Mouse (Mus musculus): Measurements from ENCODE around the gene Gja5.

Gene Gja5

GRCm38 (mm10) chr3:96904393-96904792 is at the start of gene Gja5:
Gene Gja5, plus strand, starts transcription at chr3:96904693.
- no peak for DNase-seq (ENCODE audit: low spot score)

DNA sequence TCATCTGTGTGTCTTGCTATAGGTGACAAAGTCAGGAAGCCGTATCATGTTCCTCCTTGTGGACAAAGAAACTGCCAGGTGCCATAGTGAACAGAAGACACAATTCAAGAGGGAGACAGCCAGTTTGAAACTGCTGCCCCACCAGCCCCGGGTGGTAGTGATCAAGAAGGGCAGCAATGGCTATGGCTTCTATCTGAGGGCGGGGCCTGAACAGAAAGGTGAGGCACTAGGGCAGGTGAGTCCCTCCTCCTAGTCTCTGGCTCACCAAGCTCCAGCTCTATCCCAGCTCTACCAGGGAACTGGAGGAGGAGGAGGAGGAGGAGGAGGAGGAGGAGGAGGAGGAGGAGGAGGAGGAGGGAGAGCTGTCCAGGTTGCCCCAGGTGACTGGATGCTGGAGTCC is 48.7 kb upstream of the Gja5 start:
- no peak for DNase-seq (ENCODE audit: low spot score)

DNA sequence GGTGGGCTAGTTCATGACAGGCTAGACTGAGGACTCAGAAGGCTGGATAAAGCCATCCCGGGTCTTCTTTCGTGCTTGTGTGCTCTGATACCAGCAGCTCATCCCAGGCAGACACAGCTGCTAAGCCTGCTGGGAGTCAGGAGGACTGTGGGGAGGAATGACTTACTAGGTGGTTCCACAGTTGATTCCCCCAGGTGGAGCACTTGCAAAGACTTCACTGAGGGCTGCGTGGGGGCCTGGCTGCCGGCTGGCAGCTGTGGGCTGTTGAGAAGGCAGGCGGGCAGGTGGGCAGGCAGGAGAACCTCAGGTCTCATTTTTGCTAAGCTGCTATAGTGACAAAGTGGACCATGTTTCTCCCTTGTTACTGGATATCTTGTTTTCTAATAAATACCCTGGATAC is 44.0 kb upstream of the Gja5 start:
- no peak for DNase-seq (ENCODE audit: low spot score)

DNA sequence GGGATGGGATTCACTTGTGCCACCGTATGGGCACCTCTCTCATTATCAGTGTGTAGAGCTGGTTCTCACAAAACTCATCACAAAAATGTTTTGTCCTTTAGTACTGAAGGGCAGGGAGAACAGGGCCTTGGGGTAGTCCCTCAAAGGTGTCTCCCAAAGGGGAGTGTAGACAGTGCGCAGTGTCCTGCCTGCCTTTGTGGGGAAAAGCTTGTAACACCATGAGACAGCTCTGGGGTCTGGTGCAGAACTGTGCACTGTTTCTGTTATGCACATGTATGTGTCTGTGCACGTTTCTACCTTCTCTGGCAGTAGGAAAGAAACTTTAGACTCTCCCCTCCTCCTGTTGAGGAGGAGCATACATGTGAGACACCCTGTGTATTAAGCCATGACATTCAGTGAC is 36.6 kb upstream of the Gja5 start:
- DNase-seq (ENCODE audit: low spot score) = no peak

DNA sequence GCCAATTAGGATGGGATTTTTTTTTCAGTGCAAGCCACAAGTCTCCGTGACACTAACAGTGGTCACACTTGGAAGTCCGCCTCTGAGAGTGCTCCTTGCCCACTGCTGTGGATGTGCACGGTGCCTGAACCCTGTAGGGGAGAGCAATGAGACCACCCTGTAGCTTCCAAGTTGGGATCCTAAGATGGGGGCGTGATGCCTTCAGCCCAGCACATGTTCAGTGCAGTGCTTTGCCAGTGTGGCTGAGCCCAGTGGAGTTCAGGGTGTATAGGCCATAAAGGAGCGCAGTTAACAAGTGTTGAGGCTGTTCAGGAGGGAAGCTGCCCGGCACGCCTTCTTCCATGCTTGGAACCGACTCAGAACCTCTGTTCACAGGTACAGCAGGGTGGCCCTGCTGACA is 35.9 kb upstream of the Gja5 start:
- no peak for DNase-seq (ENCODE audit: low spot score)

DNA sequence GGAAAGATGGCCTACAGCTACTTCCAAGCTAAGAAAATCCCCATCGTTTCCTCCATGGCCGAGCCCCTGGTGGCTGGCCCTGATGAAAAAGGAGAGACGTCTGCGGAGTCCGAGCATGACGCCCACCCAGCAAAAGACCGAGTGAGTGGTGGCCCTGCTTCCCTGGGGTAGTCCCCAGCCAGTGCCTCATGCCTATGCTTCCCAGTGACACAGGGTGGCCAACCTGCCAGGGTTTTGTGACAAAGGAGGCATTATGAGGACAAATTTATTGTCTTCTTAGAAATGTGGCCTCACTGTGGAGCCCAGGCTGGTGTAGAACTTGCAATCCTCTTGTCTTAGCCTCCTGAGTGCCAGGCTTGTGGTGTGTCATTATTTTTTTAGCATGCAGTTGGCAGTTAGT is 35.4 kb upstream of the Gja5 start:
- no peak for DNase-seq (ENCODE audit: low spot score)

GRCm38 (mm10) chr3:96870270-96870669 is 34.2 kb upstream of the Gja5 start:
- DNase-seq (ENCODE audit: low spot score) = no peak

DNA sequence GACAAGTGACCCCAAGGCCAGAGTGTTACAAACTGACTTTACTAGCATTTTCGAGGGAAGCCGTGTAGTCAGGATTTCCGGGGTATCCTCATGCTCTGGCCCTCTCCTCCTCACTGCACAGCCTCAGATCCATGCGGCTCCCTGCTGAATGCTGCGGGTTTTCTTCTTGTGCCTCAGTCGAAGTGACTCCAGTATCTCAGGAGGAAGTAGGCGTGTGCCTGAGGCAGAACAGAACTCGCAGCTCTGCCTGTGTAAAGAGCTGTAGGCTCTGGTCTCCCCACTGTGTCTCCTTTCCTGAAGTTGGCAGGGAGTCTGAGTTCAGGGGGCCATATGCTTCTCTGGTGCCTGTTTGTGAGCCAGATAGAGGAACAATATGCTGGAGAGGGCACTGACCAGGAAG is 33.4 kb upstream of the Gja5 start:
- no peak for DNase-seq (ENCODE audit: low spot score)

DNA sequence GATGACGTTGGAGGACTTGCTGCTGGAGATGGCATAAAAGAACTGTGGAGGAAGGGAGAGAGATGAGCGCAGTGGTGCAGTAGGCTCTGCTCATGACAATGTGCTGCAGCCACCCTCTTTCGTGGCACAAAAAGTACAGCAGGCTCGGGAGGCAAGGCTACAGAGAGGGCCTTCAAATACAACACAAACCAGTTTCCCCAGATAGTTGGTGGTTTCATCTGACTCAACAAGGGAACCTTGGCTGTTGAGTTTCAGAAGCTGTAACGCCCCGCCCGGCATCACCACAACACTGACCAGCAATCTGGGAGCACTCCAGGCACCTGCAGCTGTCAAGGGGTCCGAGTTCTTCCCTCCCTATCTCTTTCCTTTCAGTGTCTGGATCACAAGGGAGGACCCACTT is 32.0 kb upstream of the Gja5 start:
- DNase-seq (ENCODE audit: low spot score) = no peak

GRCm38 (mm10) chr3:96874808-96875571 is 29.5 kb upstream of the Gja5 start:
- no peak for DNase-seq (ENCODE audit: low spot score)

DNA sequence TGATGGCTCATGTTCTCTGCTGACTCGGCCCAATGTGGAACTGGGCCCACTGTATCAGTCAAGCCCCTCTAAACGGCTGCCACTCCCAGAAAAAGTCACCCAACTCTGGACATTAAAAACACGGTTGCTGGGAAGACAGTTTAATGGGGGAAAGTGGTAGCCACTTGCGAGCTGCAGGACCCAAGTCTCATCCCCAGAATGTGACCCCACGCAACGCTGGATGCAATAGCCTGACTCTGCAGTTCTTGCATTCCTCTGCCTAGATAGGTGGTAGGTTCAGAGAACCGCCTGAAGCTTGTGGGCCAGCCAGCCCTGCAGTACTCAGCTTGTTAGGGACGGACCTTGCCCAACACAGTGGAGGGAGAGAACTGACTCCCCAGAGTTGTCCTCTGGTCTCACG is 25.0 kb upstream of the Gja5 start:
- DNase-seq (ENCODE audit: low spot score) = no peak

DNA sequence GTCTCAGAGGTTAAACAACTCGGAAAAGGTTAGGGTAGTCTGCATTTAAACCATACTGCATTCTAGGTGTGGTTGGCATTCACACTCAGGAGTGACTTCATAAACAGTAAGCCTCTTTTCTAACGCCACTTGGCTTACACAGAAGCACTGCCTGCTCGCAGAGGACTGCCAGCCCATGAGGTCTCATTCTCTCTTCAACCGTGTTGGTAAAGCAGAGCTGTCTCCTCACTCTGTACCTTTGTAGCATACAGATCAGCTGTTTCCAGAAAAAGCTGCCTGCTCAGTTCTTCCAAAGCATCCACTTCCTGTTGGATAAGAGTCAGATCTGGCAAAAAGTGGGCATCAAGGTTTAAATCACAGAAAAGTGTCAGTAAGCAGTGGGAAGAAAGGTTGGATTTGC is 24.1 kb upstream of the Gja5 start:
- DNase-seq (ENCODE audit: low spot score) = no peak

DNA sequence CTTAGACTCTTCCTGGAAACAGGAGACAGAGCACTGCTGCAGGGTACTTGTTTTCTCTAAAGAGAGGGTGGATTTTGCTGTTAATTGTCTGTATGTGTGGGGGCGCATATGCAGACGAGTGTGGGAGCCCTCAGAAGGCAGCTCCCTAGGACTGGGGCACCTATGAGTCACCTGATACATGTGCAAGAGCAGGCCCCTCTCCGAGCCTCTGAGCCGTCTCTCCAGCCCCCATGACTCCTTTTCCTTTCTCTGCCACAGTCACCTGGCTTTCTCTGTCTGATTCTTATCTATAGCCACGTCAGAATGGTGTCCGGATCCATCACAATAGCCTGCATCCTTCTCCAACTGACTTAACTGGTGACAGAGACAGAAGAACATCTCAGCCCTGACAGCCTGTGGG is 22.9 kb upstream of the Gja5 start:
- DNase-seq (ENCODE audit: low spot score) = no peak

- no peak for DNase-seq (ENCODE audit: low spot score)
These were observed 22.2 kb upstream of the Gja5 start for GRCm38 (mm10) chr3:96882061-96882849.

DNA sequence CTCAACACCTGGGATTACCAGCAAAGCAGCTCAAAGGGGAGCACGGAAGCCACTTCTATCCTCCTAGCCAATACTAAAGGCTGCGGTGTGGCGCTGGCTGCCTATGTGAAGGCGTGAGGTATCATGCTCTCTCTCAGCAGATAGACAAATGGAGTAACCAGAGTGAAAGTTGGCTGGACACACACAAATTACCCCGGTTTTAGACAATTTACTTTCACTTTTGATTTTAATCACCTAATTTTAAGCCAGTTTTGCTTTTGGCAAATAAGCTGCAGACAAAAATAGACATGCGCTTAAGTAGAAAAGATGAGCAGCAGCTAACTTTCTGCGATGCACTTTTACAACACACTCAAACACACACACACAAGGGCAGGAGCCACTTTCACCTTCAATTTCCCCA is 20.8 kb upstream of the Gja5 start:
- no peak for DNase-seq (ENCODE audit: low spot score)

GRCm38 (mm10) chr3:96902336-96902999 is 2.0 kb upstream of the Gja5 start:
- no peak for DNase-seq (ENCODE audit: low spot score)

DNA sequence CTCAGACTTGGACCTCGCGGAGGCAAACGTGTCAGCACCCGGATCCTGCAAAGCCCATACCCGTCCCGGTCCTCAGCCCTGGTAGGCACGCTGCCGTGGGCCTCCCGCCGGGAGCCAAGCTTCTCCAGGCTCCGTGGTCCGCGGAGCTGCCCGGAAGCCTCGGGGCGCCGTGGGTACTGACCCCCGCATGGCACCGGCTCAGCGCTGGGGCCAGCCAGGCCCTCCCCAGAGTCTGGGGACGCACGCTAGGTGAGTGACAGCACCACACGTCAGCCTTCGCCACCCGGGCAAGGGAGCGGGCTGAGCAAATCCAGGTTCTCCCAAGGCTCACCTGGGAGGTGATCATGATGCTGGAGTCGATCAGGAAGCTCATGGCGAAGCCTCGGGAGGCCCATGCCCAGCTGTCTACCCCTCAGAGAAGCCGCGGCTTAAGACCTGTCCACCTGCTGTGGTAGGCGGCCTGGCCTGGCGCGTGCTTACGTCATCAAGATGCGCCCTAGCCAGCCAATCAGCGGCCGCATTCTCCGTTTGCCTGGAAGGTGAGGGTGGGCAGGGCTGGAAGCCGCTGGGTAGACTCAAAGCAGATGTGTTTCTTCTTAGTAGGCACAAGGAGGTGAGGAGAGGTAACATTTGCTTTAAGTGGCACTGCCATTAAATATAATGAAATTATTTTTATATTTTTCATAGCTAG is 503 bp downstream of the Gja5 start, which contains the start of gene Gpr89:
Gpr89 (minus strand) TSS at position 496 of the 691 bp plus-strand sequence.
- peak; percentile 92 for DNase-seq (ENCODE audit: low spot score)

GRCm38 (mm10) chr3:96905592-96905991 is 1.1 kb downstream of the Gja5 start:
- DNase-seq (ENCODE audit: low spot score) = no peak

DNA sequence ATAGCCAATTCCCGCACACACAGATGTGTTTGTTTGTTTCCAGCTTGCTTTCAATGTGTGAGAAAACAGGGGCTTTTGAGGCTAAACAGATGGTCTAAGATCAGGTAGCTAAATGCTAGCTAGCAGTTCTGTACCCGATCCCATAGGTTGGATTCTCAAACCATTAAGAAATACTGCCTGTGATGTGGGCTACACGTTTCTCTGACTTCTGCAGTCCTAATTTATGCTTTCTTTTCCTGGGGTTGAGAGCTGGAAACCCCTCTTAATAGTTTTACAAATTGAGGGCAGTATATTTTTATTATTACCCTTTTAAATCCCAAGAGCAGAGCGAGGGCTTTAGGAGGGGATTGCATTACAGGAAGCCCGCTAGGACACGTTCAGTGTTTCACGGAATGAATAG is 16.5 kb downstream of the Gja5 start:
- DNase-seq (ENCODE audit: low spot score) = no peak

DNA sequence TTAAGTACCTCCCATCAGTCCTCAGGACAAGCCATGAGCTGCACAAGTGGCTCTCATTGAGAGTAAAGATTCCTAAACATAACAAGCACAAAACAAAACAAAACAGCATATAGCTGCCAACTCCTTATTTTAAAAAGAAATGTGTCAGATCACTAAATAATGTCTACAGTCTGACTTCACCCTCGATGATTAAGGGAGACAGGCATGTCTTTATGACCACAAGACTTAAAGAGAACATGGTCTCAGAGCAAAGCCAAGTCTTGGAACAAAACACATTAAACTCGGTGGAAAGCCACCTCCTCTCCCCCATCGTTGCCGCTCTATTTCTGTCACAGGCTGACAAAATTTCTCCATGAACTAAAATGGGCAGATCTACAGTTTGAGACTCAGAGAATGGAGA is 20.1 kb downstream of the Gja5 start:
- no peak for DNase-seq (ENCODE audit: low spot score)

GRCm38 (mm10) chr3:96925920-96926319 is 21.4 kb downstream of the Gja5 start, which contains the start of gene Gja8:
Gene Gja8, minus strand, starts transcription at chr3:96926020.
- no peak for DNase-seq (ENCODE audit: low spot score)

GRCm38 (mm10) chr3:96931261-96931681 is 26.8 kb downstream of the Gja5 start:
- DNase-seq (ENCODE audit: low spot score) = no peak

Data from urinary bladder, postnatal 25 days (tissue).